Mouse (Mus musculus): ENCODE measurements around the gene Jam2. TPM values are rescaled to one million over a fixed set of nuclear protein-coding genes. Genes with fewer than 3 reads are reported as not detected.

Jam2 gene
- total RNA-seq, 2 experiments from 2014 or later: 85.1 to 92.0 TPM

DNA sequence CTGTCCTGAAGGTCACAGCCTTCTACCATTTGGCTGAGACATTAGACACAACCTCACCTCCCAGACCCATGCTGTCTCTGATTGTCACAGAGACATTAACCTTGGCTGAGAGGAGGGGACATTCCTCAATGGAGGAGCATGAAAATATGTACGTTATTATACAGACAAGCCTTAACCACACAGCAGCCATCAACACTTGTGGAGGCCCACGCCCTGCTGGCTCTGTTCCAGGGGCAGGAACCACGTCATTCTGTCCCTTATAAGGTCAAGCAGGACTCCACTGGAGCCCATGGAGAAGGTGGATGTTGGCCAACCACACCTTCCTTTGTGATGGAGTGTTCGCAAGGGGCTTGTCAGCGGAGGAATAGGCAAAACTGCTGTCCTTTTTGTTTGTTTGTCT lies 5.8 kb downstream of the Jam2 start:
- DNase-seq: no peak

DNA sequence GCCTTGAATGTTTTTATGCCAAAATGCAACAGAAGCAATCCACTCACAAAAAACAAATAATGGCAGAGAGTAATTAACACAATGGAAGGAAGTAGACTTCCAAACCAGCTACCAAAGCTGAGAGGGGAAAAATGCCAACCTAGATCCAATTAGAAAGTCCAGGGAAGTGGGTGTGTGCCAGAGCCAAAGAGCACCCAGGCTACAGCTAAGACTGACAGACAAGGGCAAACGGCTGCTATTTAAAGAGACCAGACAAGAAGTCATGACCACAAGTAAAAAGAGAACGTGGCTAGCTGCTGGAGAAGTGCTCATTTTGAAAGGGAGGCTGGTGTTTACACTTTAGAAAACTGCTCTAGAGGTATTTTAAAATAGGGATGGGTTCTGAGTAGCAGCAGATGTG lies 9.4 kb downstream of the Jam2 start:
- peak; percentile 57 to 73 for DNase-seq

DNA sequence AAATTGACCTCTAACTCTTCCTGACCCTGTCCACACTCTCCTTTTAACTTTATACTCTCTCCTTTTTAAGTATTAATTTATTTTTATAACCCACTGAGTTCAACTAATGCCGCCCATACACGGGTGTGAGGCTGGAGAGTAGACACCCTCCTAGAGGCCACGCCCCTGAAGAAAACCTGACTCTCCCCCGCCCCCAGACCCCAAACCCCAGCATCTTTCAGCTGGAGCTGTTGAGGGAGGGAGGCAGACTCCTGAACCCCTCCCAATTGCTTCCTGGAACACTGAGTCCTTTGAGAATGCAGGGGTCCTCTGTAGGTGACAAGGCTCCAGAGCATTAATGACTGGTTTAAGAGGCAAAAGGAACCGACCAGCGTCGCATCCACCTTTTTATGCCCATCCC lies 11.0 kb downstream of the Jam2 start:
- DNase-seq: no peak

DNA sequence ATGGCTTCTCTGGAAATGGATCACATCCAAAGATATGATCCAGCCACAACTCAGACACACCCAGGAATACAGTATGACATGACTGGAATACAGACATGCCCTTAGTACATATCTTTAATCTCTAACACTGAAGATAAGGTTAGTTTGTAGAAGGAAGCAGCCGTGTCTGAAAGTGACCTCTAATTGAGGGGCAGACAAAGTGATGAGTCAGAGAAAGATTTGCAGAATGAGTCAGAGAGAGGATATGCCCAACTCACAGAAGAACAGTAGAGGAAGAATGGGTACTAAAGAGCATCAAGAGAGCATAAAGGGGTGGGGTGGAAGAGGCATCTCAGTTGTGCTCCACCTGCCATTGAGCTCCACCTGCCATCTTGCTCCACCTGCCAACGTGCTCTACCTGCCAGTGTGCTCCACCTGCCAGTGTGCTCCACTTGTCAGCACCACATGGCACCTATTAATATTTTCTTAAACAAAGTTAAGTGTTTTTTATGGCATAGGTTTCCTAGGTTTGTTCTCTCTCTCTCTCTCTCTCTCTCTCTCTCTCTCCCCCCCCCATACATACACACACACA lies 16.8 kb downstream of the Jam2 start:
- no peak for DNase-seq

DNA sequence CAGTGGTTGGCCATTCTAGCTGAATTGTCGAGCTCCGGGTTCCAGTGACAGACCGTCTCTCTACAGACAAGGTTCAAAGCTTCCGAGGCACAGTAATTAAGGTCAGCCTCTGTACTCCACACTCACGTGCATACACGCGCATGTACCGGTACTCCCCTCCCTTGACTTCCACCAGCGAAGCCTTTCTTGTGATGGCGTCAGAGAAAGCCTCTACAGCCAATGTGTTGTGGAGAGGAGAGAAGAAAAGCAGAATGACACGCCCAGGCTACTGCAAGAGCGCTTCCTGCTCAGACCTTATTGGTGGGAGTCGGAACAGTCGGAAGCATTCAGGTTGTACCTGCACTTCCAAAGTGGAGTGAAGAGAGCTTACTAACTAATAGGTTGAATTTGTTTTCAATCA lies 19.5 kb downstream of the Jam2 start:
- no peak for DNase-seq

DNA sequence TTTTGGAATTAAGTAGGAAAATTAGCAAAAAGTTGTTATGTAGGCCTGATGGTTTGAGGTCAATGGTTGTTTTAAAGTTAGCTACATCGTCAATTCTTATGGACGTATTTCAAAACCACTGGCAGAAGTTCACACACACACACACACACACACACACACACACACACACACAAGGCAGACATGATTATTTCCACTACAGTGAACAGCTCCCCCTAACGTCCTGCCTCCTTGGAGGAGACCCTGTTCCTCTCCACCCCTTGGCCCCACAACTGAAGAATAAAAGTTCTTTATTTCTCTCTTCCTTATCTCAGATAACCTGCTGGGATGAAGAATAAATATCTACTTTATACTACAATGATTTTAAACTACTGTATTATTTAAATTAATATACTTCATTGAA lies 21.4 kb downstream of the Jam2 start:
- no peak for DNase-seq

DNA sequence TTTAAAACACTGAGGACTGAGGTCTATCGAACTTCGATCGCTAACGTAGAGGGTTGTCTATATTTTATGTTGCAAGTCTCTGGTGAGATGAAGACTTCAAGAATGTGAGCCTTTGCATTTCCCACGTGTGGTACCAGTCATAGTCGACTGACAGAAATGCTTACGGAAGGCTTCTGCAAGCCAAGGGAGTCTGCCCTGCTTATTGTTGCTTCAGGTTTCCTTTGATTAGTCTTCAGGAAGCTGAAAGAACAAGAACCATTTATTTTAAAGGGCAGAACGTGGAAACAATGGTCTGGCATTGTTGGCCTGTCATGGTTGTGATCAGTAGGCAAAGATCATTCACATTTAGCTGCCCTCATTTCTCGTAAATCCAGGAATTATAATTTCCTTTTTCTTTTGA lies 22.8 kb downstream of the Jam2 start:
- no peak for DNase-seq

GRCm38 (mm10) chr16:84800038-84800437 lies 26.1 kb downstream of the Jam2 start:
- no peak for DNase-seq

DNA sequence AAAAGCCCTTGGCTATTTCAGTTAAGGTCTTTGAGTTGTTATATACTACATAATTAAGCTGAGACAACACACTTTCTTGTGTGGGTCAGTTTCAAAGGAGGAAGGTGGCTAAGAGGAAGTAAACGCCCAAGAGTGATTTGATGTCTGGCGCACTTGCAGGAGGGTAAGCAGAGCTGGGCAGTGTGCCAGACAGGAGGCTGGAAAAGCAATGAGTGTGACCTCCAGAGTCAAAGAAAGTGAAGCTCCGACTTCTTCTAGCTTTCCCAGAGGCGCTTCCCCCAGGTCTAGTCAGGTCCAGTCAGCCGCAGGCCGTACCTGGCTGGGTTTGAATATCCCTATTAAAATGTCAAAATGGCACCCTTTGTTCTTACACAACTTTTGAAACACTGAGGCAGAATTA lies 28.3 kb downstream of the Jam2 start:
- peak; percentile 80 to 90 for DNase-seq

DNA sequence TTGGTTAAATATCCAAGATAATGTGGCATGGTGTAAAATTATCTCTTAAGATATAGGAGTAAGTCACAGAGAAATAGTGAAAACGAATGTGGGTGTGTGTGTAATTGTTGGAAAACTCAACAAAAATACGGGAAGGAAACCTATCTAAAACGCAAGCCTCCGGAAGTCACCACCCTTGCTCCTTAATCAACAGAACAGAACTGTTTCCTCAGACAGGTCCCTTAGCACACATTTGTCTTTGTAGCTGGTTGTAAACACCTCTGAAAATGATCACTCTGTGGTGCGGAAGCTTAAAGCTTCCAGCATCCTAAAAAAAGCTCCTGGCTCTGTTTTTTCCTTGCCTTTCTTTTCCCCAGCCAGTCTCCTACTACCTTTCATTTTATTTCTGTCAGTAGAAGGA lies 30.9 kb downstream of the Jam2 start:
- peak; percentile 42 to 82 for DNase-seq

DNA sequence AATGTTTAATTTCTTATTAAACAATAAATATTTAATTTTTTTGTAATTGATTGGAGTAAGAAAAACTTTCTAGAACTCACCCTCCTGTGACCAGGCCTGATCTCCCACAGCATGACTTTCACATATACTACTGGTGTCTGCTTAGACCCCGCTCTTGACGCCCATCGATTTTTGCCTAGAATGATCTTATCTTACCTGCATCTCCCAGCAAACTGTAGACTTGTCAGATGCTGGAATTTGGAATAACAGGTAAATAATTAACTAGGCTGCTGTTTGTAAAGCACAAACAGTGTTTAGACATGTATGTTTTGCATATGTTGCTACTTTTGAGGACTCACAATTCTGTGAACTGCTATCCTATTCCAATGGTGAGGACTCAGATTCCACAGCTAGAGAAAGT lies 32.3 kb downstream of the Jam2 start:
- DNase-seq: no peak

DNA sequence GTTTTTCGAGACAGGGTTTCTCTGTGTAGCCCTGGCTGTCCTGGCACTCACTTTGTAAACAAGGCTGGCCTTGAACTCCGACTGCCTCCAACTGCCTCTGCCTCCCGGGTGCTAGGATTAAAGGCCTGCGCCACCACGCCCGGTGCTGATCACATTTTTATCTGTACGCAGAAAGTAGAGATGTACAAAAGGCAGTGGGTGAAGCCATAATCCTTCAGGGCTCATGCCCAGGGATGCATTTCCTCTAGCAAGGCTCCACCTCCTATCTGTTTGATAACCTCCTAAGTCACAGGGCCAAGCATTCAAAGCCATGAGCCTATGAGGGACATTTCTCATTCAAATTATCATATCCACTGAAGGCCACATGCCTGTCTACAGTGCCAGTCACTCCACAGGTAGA lies 34.0 kb downstream of the Jam2 start:
- DNase-seq: no peak

GRCm38 (mm10) chr16:84810254-84810653 lies 36.3 kb downstream of the Jam2 start:
- DNase-seq: peak in 1 of 2 experiments; percentile 47

GRCm38 (mm10) chr16:84813852-84814251 lies 39.9 kb downstream of the Jam2 start:
- no peak for DNase-seq

DNA sequence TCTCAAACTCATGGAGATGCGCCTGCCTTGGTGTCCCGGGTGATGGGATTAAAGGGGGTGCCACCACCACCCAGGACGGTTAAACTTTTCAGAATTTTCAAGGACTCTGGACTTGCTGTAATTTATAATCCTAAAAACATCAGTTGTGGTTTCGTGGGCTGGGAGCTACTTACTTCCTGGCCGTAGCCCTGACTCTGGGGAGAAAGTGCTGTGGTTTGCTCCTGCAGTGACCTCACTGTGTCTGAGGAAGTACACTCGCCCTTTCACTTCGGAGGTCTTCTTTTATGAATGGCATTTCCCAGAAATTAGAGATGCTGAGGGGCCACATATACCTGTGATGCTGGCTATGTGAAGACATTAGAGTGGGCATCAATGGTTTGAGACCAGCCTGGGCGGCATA lies 40.6 kb downstream of the Jam2 start:
- DNase-seq: no peak

DNA sequence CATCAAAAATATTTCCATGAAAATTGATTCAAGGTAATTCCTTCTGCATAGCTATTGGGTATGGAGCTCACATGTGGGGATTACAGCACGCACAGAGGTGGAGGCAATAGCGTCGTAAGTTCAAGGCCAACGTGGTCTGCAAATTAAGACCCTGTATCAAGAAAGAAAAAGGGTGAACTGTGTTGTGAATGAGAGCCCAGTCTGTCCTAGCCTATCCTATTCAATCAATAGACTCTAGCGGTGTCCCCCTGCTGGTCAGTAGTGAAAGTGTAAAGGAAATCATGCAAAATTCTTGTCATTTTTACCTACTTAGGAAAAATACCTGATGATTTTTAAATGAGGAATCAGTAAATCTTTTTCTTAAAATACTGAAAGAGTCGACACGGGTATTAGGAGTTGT lies 43.5 kb downstream of the Jam2 start:
- peak in 1 of 2 experiments; percentile 56 for DNase-seq

- DNase-seq: peak; percentile 70 to 91
Measured at GRCm38 (mm10) chr16:84825009-84825408, 51.1 kb downstream of the Jam2 start.

GRCm38 (mm10) chr16:84831696-84832095 lies 57.8 kb downstream of the Jam2 start:
- DNase-seq: no peak

- peak; percentile 30 to 57 for DNase-seq
Measured at GRCm38 (mm10) chr16:84832736-84833135, 58.8 kb downstream of the Jam2 start.

DNA sequence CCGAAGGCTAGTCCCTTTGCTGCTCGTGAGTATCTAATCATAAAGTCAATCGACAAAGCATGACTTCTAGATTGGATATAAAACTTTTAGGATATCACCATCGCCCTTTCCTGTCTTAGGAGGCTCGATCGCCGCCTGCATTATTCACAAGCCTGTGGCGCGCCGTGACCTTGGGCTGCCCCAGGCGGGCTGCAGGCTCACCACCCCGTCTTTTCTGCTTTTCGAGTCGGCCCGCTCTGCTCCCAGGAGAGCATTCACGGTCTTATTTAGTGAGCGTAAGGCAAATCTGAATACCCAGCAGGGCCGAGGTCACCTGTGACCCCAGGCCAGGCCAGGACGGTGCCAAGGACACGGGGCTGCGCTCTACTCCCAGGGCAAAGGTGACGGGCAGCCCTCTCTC lies 60.4 kb downstream of the Jam2 start:
- DNase-seq: no peak

- peak; percentile 92 to 97 for DNase-seq
Measured at GRCm38 (mm10) chr16:84834745-84835440, 61.0 kb downstream of the Jam2 start, which contains the start of gene Gabpa. Gabpa (plus strand) TSS chr16:84834925.

DNA sequence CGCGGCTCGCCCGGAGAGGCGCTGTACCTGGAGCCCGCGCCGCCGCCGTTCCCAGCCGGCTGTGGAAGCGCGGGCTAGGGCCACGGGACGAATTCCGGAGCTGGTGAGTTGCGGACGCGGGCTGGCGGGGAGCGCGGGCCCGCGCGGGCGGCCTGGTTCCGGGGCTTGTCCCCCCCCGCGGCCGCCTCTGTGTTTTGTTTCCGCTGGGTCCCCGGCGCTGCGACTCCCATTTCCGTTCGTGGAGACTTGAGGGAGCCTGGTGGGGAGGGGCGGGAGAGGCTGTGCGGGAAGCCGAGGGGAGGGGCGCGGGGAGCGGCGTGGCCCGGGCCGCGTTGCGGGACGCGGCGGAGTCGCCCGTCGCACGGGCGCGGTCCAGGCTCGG lies 61.5 kb downstream of the Jam2 start, which contains the start of gene Atp5j:
TSS of gene Atp5j (minus strand) at position 185 of the 382 bp plus-strand sequence.
- DNase-seq: peak; percentile 88 to 91

DNA sequence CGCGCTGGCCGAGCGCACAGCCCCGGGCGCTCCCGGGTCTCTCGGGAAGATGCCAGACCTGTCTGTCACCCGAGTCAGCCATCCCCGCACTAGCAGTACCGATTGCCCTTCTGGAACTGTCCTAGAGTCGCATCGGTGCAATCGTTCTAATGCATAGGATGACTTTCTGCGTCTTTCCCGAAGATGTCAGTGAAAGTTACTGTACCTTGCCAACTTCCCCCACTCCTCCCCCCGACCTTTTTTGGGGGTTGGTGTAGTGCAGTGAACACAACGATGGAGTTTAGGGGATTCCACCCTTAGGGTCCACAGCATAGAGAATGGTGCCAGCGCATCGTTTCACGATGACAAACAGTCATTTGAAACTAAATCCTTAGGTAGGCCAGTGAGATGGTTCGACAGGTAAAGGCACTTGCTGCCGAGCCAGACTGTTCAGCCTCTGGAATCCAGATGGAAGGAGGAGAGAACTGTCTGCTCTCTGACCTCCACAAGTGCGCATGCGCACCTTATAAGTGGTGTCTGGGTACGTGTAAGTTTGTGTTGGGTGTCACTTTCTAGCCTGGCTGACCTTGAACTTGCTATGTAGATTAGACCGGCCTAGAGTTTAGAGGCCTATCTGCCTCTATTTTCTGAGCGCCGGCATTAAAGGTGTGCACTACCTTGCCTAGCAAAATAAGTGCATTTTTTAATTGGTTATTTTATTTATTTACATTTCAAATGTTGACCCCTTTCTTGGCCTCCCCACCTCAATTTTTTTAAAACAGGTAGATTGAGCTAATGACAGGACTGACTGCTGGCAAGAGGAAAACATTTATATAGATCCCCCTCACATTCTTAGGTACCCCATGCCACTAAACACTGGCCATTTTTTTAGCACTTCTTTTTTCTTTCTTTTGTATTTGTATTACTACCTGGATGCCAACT lies 62.2 kb downstream of the Jam2 start:
- DNase-seq: peak; percentile 72 to 82

Data from heart, adult 18-20 months (tissue).